Mouse (Mus musculus) kidney, adult 11 months (tissue): ENCODE results near the gene Tmem255a.

ENCODE experiments used
- DNase-seq: peaks from one replicate; pipeline ENCODE4 v3.0.0; 2022

Gene Tmem255a

DNA sequence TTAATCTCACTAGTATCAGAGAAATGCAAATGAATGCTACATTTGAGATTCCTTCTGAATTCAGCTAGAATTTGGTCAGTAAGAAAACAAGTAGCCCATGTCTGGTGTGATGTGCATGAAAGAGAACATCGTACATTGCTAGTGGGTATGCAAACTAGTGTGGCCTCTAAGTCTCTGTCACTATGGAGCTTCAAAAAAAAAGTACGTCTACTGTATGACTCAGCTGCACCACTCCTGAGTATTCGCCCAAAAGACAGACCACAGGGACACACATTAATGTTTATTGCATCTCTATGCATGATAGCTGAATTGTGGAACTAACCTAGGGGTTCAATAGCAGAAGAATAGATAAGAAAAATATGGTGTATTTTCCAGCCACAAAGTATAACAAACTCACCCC is 86.9 kb downstream of the Tmem255a start:
- no peak for DNase-seq

GRCm38 (mm10) chrX:38159097-38159496 is 93.1 kb downstream of the Tmem255a start:
- no peak for DNase-seq
